Mouse (Mus musculus) midbrain, postnatal 0 days (tissue): ENCODE results near the gene Coro1a. TPM values are rescaled to one million over a fixed set of nuclear protein-coding genes. Genes with fewer than 3 reads are reported as not detected.

Source experiments
- ATAC-seq: fragments of 200-750 bp; cut with Nextera tagmentation; 2 replicates; pipeline ENCODE4 v1.8.0; 2017; ENCODE audit warnings: moderate number of reproducible peaks, mild to moderate bottlenecking, moderate TSS enrichment, moderate library complexity; ENCODE audit not compliant: low FRiP score
- DNase-seq: peaks from one replicate; pipeline ENCODE4 v3.0.0-alpha.2; 2015; ENCODE audit warnings: low spot score
- H3K27ac ChIP-seq: fragments of 300-500 bp; sonication (generic); 2 replicates; pipeline ENCODE4 v1.5.1; 2014; ENCODE audit warnings: low read depth, mild to moderate bottlenecking, low read length, mixed read lengths
- H3K27me3 ChIP-seq: fragments of 300-500 bp; sonication (generic); 2 replicates; pipeline ENCODE4 v1.6.1; 2014; ENCODE audit warnings: low read length, control low read depth, mixed read lengths; ENCODE audit not compliant: insufficient read depth
- H3K36me3 ChIP-seq: fragments of 300-500 bp; sonication (generic); 2 replicates; pipeline ENCODE4 v1.6.1; 2014; ENCODE audit warnings: low read length, control low read depth, mixed read lengths; ENCODE audit not compliant: insufficient read depth
- H3K4me1 ChIP-seq: fragments of 300-500 bp; sonication (generic); 2 replicates; pipeline ENCODE4 v1.6.1; 2014; ENCODE audit warnings: mild to moderate bottlenecking, control low read depth, antibody characterized with exemption, low read length, mixed read lengths; ENCODE audit not compliant: insufficient read depth
- H3K4me2 ChIP-seq: fragments of 300-500 bp; sonication (generic); 2 replicates; pipeline ENCODE4 v1.6.1; 2014; ENCODE audit warnings: low read depth, mild to moderate bottlenecking, low read length, mixed read lengths; ENCODE audit not compliant: poor library complexity, severe bottlenecking
- H3K4me3 ChIP-seq: fragments of 300-500 bp; sonication (generic); 2 replicates; pipeline ENCODE4 v1.5.1; 2014; ENCODE audit warnings: low read depth, mild to moderate bottlenecking, low read length, moderate library complexity
- H3K9ac ChIP-seq: fragments of 300-500 bp; sonication (generic); replicated peaks from 2 replicates; pipeline ENCODE4 v1.6.1; 2014; ENCODE audit warnings: mild to moderate bottlenecking, low read length, moderate library complexity, mixed read lengths; ENCODE audit not compliant: poor library complexity, severe bottlenecking
- H3K9me3 ChIP-seq: fragments of 300-500 bp; sonication (generic); 2 replicates; pipeline ENCODE4 v1.6.1; 2016; ENCODE audit warnings: low read length, control low read depth
- CTCF ChIP-seq: IDR thresholded peaks from 2 replicates; pipeline ENCODE4 v1.5.1; 2016; ENCODE audit warnings: antibody characterized with exemption, mild to moderate bottlenecking
- WGBS: fragments of 180-500 bp; shearing (Covaris S2); extraction: QIAGEN DNeasy Blood & Tissue Kit; methylation state at CpG from one replicate; pipeline ENCODE4 v1.1.7; 2014; 5-methylcytosine and 5-hydroxymethylcytosine counted together
- polyA plus RNA-seq: library from polyadenylated mRNA; unstranded; fragments of >200 nt; fragmentation: Nextera tagmentation; extraction: Ambion mirVana; gene quantifications from 2 replicates; pipeline ENCODE4 v1.2.1, GENCODE M21; 2015
- total RNA-seq: library from RNA; depleted of rRNA; stranded (reverse); fragments of >200 nt; gene quantifications from 2 replicates; pipeline ENCODE4 v1.2.3, GENCODE M21; 2014

Coro1a gene
- total and polyA plus RNA-seq, 2 experiments from 2014 or later: 93.4 to 98.9 TPM

- no peak for DNase-seq
- no peak for ATAC-seq
- H3K4me2 ChIP-seq: no peak overlapping the region
- no peaks in the 10 kb centered on the region for H3K27me3 ChIP-seq
- no peak overlapping the region for H3K4me3 ChIP-seq
- no peaks in the 10 kb centered on the region for H3K4me1 ChIP-seq
- no peaks in the 10 kb centered on the region for H3K9me3 ChIP-seq
- H3K36me3 ChIP-seq: no peaks in the 10 kb centered on the region
- H3K27ac ChIP-seq: no peak overlapping the region
- no peak overlapping the region for H3K9ac ChIP-seq
- 78% methylated on average over 3 of the region's 3 CpGs for WGBS
- TF ChIP-seq CTCF: no peak
These were observed 4.3 kb upstream of the Coro1a start for GRCm38 (mm10) chr7:126711910-126712309.

- Histone ChIP-seq H3K9me3 (no peaks in the 10 kb centered on the region), H3K4me1 (no peaks in the 10 kb centered on the region), H3K27me3 (no peaks in the 10 kb centered on the region), H3K27ac (no peak overlapping the region), H3K9ac (no peak overlapping the region), H3K4me3 (no peak overlapping the region), H3K36me3 (no peaks in the 10 kb centered on the region), H3K4me2 (no peak overlapping the region)
- no peak for TF ChIP-seq CTCF
- WGBS: 83% methylated on average over 4 of the region's 4 CpGs
- DNase-seq (no peak), ATAC-seq (no peak)
These were observed 2.7 kb upstream of the Coro1a start for GRCm38 (mm10) chr7:126710266-126710665.

GRCm38 (mm10) chr7:126708175-126708952 lies 777 bp upstream of the Coro1a start:
- TF ChIP-seq CTCF: no peak
- H3K27ac ChIP-seq: no peak overlapping the region
- no peaks in the 10 kb centered on the region for H3K36me3 ChIP-seq
- no peak overlapping the region for H3K4me2 ChIP-seq
- H3K9me3 ChIP-seq: no peaks in the 10 kb centered on the region
- H3K4me3 ChIP-seq: no peak overlapping the region
- no peak for ATAC-seq
- 87% methylated on average over 10 of the region's 10 CpGs for WGBS
- no peaks in the 10 kb centered on the region for H3K27me3 ChIP-seq
- DNase-seq: no peak
- no peak overlapping the region for H3K9ac ChIP-seq
- no peaks in the 10 kb centered on the region for H3K4me1 ChIP-seq

DNA sequence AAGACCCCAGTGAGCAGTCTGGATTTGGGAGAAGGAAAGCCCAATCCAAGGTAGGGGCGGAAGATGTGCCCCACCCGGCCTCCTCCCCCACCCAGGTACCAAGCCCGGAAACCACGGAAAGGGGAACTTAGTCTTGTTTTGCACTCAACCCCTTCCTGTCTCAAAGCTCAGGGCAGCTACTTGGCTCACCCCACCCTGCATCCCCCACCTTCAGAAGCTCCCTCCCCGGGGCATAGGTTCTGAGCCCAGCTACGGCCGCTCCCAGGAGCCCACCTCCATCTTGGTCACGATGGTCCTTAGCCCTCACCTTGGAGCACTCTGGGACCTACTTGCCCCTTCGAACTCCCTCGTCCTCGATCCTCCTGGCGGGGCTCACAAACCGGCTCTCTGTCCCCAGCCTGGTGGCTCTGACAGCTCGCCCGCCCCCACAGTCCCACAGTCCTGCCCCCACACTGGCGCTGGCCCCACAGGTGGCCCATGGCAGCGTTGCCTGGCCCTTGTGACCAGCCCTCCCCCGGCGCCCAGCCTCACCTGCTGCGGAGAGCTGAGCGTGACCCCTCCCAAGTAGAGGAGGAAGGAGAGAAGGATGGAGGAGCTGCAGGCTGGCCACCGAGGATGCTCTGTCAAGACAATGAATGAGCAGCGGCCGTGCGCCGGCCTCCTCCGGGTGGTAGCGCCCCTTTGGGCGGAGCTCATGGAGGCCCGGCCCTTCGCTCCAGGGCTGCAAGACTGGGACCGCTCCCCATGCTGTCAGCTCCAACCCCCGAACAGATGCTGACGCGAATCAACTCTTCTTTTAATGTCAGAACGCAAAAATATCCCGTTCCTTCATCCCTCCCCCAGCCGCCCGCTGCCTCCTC lies 3.2 kb downstream of the Coro1a start:
- 3% methylated on average over 35 of the region's 39 CpGs for WGBS
- peak overlapping the region; percentile 74 for H3K27ac ChIP-seq
- H3K9ac ChIP-seq: peak overlapping the region; percentile 80

DNA sequence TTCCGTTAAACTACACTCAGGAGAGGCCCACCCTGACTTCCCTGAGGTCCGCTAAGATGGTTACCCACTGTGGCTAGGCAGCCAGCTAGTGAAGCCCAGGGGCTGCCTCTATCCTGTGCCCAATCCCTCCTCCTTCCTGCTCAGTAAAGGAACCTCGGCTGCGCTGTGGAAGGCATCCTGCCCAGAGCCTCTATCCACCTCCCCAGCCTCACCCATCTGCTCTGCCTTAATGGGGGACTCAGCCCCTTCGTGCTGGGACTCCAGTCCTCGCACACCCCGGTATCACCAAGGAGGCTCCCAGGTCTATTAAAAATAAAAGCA lies 3.9 kb downstream of the Coro1a start:
- 7% methylated on average over 7 of the region's 7 CpGs for WGBS
- no peaks in the 10 kb centered on the region for H3K27me3 ChIP-seq
- H3K9me3 ChIP-seq: no peaks in the 10 kb centered on the region
- H3K4me2 ChIP-seq: peak overlapping the region; percentile 75
- H3K27ac ChIP-seq: peak overlapping the region; percentile 74
- TF ChIP-seq CTCF: no peak
- peaks cover 14% of the 10 kb centered on the region for H3K36me3 ChIP-seq
- H3K4me3 ChIP-seq: peak overlapping the region; percentile 56
- DNase-seq (no peak), ATAC-seq (no peak)
- peaks cover 17% of the 10 kb centered on the region for H3K4me1 ChIP-seq
- peak overlapping the region; percentile 80 for H3K9ac ChIP-seq

More for the DNA sequence above, 3.2 kb downstream of the Coro1a start:
- H3K9me3 ChIP-seq: no peaks in the 10 kb centered on the region
- H3K4me3 ChIP-seq: peak overlapping the region; percentile 56
- no peaks in the 10 kb centered on the region for H3K27me3 ChIP-seq
- peak overlapping the region; percentile 75 for H3K4me2 ChIP-seq
- peaks cover 17% of the 10 kb centered on the region for H3K4me1 ChIP-seq
- peaks cover 12% of the 10 kb centered on the region for H3K36me3 ChIP-seq
- DNase-seq: peak; percentile 88
- TF ChIP-seq CTCF: no peak; the same call in 1 of the 2 replicates
- peak; percentile 84 for ATAC-seq
